Mouse (Mus musculus) ES-CJ7 (cell line): ENCODE data around the gene Tcf12.

Source experiments
- DNase-seq: peaks from one replicate; pipeline ENCODE4 v3.0.0; 2011; ENCODE audit warnings: low read depth, low spot score

Gene Tcf12

DNA sequence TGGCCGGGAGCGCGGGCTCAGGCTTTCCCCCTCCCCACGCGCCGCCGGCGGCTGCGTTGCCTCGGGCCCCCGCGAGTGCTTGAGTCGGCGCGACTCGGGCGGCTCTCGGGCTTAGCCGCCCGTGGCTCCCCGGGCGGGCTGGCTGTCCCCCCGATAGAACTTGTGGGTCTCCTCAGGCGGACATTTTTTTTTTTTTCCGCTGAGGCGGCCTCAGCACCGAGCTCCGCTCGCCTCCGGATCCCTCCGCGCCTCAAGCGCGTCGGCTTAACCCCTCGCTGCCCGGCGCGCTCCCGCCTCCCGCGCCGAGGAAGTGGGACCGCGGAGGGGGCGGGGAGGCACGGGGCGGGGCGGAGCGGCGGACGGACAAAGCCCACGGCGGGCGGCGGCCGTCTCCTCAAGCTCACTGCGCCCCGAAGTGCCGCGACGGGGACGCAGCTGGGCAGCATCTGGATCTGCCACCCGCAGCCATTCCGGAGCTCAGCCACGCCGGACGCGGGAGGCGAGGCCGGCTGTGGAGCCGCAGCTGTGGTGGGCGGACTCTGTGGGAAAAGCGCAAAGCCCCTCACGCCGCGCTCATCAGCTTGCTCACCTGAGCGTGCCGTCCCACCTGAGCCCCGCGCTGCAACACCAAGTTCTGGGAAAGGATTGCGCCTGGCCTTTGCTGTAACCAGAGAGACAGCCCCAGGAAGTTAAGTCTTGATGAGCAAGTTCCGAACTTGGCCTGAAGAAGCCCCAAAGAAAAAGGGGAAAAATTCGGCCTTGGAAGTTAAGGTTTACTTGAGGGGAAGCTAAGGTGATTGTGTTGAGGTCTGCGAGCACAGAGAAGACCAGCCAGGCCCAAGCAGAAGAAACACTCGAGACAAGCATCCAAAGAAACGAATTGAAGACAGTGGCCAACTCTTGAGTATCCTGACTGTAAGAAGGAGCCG lies at the start of gene Tcf12:
Gene Tcf12 (minus strand): TSS at position 250 of the 929 bp plus-strand sequence.
- DNase-seq: peak; percentile 90

- DNase-seq: no peak
These were observed 46.7 kb upstream of the Tcf12 start for GRCm38 (mm10) chr9:72158392-72158791.

GRCm38 (mm10) chr9:72157091-72157490 lies 45.4 kb upstream of the Tcf12 start:
- DNase-seq: no peak

DNA sequence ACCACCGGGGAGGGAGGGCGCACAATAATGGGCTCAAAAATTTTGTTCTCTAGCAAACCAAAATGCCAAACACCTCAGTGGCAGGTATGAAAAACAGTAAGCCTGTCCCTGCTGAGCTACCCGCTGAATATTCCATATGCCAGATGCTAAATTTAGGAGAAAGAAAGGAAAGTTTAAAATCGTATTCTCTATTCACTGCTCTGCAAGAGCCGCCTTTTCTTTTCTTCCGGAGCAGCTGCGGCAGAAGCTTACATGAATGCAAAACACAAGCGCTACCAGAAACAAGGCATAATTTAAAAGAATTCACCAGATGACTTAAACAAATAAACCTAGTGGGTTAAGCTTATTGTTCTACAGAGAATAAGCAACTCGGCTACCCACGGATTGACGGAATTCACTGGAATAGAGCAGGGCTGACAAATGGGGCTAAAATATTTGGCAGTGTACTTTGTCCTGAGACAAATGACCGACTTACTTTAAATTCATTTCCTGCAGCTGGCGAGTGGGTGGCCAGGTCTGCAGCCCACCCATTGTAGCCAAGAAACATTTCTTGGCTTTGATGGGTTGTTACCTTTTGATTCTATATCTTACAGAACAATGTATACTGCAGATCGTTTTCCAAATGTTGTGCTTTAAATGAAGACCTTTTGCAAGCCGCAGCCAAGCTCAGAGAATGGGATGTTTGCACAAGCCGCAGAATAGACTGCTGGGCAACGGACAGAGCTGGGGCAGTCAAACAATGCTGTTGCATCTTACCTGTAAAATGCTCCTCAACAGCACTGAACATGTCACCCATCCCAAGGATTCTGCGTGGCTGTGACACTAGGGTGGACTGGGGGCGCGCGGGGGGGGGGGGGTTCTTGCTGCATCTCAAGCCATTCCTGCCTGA lies 43.8 kb upstream of the Tcf12 start:
- no peak for DNase-seq

DNA sequence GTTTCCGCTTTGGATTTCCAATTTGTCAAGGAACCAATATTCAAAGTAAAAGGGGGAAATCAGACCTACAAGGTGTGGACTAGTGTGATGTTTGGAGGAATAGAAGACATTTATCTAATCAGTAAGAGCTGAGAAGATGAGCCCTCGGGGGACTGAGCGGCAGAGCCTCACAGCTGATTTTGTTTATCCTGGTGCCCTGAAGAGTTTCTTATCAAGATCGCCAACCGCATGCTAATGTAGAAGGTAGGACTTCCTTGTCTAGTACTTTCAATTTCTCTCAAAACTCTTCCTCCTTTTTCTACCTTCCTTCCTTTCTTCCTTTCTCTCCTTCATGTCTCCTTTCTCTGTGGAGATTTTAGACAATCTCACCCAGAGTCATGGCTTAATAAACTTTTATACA lies 32.5 kb upstream of the Tcf12 start:
- no peak for DNase-seq

GRCm38 (mm10) chr9:72137899-72138298 lies 26.2 kb upstream of the Tcf12 start:
- DNase-seq: peak; percentile 18

GRCm38 (mm10) chr9:72133772-72134245 lies 22.1 kb upstream of the Tcf12 start:
- no peak for DNase-seq

GRCm38 (mm10) chr9:72133089-72133771 lies 21.6 kb upstream of the Tcf12 start:
- DNase-seq: peak; percentile 56

DNA sequence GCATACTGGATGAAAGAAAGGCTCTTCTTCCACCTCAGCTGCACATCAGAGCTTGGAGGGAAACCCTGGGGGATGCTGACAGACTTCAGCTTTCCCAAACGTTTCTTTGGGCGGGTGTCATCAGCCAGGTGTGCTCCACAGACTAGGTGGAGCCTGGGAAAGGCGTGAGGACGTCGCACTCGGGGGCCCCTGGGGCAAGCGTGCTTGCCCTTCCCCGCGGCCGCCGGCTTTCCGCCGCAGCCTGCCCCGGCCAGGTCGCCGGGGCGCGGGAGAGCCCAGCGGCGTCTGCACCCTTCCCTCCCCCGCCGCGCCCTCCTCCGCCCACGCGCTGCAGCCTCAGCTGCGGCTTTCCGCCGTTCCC lies 21.0 kb upstream of the Tcf12 start:
- DNase-seq: peak; percentile 32

- DNase-seq: no peak
These were observed 18.2 kb upstream of the Tcf12 start for GRCm38 (mm10) chr9:72129884-72130283.

- no peak for DNase-seq
These were observed 13.8 kb upstream of the Tcf12 start for GRCm38 (mm10) chr9:72125442-72125841.

GRCm38 (mm10) chr9:72118490-72118889 lies 6.8 kb upstream of the Tcf12 start:
- DNase-seq: no peak

DNA sequence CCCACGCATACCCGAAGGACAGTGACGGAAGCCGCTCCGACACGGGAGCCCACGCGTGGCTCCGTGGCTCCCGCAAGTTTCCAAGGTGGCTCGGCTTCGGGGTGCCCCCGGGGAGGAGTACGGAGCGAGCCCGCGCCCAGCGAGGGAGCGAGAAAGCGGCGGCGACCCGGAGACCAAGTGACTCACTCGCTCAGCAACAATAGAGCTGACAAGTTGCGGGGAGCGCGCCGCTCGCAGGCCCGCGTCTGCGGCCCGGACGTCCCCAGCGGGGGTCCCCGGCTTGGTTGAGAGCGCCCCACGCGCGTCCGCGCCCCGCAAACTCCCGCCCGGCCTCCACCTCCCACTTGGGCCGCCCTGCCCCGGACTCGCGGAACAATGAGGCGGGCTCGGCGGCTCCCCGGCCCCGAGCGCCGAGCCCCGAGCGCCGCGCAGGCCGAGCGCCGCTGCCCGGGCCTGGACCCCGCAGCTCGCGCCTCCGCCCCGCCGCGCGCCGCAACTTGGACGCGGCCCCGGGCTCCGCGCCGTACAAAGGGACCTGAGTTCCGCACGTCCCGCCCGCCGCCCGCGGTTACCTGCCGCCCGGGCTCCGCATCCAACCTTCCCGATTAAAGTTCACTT lies 558 bp downstream of the Tcf12 start:
- DNase-seq: peak; percentile 51

DNA sequence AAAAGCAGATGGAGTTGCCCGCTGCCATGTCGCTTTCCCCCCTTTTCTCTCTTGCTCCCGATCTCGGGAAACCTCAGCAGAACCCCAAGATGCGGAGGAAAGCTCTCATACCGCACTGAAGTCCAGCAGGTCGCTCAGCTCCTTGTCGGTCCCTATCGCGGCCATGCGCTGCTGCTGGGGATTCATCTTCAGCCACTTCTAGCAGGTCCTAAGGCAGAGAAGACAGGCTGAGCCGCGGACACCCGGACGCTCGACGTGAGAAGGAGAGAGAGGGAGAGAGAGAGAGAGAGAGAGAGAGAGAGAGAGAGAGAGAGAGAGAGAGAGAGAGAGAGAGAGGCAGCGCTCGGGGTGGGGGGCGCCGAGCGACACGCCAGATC lies 1.1 kb downstream of the Tcf12 start:
- peak; percentile 57 for DNase-seq

- no peak for DNase-seq
These were observed 8.2 kb downstream of the Tcf12 start for GRCm38 (mm10) chr9:72103471-72103870.

- no peak for DNase-seq
These were observed 11.6 kb downstream of the Tcf12 start for GRCm38 (mm10) chr9:72099945-72100685.

DNA sequence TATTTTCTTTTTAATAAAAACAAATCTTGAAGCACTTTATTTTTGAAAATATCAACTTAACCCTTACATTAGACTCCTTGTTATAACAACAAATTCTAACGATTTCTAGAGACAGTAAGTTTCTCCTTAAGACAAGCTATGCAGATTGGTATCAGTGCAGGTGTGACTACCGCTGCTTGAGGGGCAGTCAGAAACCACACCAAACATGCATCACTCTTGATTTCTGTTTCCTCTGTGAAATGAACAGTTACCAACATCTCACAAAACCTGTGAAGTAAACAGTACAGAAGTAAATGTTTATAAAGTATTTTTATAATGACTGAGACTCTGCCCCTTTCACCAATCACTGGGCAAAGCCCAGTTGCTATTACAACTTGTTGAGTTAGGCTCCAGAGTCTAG lies 13.6 kb downstream of the Tcf12 start:
- no peak for DNase-seq

GRCm38 (mm10) chr9:72097083-72097482 lies 14.6 kb downstream of the Tcf12 start:
- no peak for DNase-seq

- peak; percentile 28 for DNase-seq
These were observed 17.0 kb downstream of the Tcf12 start for GRCm38 (mm10) chr9:72094675-72095074.

- no peak for DNase-seq
These were observed 19.5 kb downstream of the Tcf12 start for GRCm38 (mm10) chr9:72092191-72092590.
